Mouse (Mus musculus): ENCODE measurements around the gene Rhbdf2.
"Not testable (repeated sequence)": the region's sequence is repeated elsewhere in the genome, so short reads cannot be mapped to it uniquely, and the experiment has no call there.

The Rhbdf2 gene

GRCm38 (mm10) chr11:116616438-116617118 is 10.2 kb downstream of the Rhbdf2 start:
- peak; percentile 44 to 51 for DNase-seq

DNA sequence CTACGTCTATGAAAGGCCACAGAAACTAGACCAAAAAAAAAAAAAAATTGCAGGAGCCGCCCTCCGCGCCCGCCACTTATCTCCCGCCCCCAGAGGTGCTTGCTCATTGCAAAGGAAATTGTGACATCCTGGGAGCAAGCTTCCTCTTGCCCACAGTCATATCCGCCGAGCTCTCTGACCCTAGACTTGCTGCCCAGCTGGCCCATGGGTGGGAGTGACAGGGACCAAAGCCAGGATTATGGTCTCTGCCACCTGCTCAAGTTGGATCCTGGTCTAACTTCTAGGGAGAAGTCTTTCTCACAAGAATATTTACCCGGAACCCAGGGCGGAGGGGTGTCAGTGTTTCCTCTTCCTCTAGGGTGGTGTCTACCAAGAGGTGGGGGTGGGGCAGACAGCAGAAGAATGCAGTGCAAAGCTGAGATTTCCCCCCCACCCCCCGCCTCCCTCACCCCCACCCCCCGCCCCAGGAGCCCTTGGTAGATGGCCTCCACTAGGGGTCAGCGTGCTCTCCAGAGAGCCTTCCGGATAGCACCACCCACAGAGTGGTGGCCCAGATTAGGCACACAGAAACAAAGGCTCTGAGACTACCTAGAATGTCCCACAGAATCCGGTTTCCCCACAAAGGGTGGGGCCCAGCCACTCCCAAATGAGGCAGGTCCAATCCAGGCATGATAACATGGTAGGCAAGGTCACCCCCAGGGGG is 10.9 kb downstream of the Rhbdf2 start:
- peak; percentile 83 to 90 for DNase-seq

DNA sequence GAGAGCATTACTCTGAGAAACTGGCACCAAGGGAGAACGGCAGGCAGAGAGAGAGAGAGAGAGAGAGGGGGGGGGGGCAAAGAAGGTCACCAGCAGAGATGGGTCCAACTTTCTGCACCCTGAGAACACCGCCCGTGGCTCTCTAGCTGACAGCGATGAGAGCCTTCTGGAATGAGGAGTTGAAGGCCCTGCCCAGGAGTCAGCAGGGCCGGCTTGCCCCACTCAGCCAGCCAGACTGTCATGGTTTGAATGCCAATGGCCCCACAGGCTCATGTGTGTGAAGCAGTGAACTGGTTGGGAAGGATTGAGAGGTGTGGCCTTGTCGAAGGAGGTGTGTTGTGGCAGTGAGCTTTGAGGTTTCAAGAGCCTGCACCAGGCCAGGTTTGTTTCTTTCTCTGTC is 13.6 kb downstream of the Rhbdf2 start:
- no peak for DNase-seq

- DNase-seq: no peak
Measured at GRCm38 (mm10) chr11:116612554-116612953, 14.3 kb downstream of the Rhbdf2 start.

GRCm38 (mm10) chr11:116611883-116612282 is 14.9 kb downstream of the Rhbdf2 start:
- DNase-seq: no peak

GRCm38 (mm10) chr11:116611168-116611567 is 15.7 kb downstream of the Rhbdf2 start:
- DNase-seq: not testable (repeated sequence)

DNA sequence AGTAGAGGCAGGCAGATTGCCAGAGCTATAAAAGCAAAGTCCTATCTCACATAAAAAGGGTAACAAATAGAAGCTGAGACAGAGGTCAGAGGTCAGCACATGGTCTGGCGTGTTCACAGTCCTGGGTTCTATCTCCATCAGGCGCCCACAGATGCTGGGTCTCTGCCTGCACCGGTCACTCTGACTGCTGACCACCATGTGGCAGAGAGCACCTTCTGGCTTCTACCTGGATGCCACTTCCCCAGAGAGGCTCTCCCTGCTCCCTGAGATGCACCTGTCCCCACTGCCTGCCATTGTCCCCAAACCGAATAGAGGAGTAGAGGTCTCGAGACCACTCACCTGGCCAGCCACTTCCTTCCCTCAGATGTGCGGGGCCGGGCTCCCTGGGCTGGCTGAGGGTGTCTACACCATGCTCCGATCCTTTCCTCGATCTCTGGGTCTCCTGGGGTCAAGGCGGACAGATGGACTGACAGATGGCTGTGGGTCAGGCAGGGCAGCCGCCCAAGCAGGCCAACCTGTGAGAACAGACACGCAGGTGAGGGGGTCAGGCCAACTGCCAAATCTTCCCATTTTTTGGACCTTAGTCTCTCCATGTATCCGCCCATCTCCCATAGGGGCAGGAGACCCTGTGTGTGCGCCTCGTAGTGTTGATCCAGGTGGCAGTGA is 16.7 kb downstream of the Rhbdf2 start:
- DNase-seq: no peak

DNA sequence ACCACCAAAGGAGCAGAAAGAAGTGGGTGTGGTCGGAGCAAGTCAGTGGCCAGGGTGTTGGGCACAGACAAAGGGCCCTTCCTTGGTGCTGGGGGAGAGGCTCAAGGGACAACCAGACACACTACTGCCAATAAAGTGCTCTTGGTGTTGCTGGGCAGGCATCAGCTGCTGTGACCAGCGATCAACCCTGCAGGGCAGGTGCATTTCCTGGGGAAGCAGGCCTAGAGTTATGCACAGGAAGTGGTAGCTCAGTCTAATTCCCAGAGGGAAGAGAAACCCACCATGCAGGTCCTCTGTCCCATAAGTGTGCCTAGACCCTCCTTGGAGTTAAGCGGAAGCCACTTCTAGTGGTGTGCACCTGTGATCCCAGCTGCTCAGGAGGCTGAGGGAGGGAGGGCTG is 19.1 kb downstream of the Rhbdf2 start:
- no peak for DNase-seq

GRCm38 (mm10) chr11:116604097-116604496 is 22.7 kb downstream of the Rhbdf2 start:
- no peak for DNase-seq

GRCm38 (mm10) chr11:116603339-116603738 is 23.5 kb downstream of the Rhbdf2 start:
- DNase-seq: peak in 1 of 2 experiments; percentile 53

- no peak for DNase-seq
Measured at GRCm38 (mm10) chr11:116602043-116602442, 24.8 kb downstream of the Rhbdf2 start.

- DNase-seq: no peak
Measured at GRCm38 (mm10) chr11:116601166-116601565, 25.7 kb downstream of the Rhbdf2 start.

DNA sequence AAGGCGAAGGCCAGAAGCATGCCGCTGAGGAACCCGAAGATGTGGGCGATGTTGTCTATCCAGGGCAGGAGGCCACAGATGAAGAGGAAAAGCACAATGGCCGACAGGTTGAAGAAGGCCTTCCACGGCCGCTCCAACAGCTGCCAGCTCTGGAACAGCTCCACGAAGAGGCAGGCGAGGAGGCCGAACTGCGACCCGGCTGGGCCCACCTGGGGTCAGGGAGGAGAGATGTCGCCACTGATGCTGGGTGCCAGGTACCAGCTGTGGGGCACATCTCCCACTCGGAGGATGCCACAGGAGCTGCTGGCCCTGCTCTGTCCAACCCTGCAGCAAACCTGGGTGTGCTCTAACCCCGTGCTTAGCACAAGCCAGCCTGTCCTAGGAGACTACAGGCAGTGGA is 27.6 kb downstream of the Rhbdf2 start:
- no peak for DNase-seq

DNA sequence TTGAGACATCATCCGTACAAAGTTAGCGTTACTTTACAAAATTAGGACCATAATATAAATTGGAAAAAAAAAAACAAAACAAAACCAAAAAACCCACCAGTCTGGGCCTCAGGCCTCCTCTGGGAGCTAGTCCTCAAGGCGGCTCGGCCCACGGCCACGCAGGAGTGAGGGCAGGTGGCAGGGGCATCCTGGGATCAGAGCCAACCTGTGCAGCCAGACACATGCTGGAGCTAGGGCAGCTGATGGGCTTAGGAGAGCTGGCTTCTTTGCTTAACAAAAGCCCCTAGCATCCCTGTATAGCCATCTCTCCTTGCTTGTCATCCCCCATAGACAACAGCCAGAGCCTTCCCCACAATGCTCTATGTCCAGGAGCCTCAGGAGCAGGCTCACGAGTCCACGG is 28.6 kb downstream of the Rhbdf2 start:
- DNase-seq: no peak

DNA sequence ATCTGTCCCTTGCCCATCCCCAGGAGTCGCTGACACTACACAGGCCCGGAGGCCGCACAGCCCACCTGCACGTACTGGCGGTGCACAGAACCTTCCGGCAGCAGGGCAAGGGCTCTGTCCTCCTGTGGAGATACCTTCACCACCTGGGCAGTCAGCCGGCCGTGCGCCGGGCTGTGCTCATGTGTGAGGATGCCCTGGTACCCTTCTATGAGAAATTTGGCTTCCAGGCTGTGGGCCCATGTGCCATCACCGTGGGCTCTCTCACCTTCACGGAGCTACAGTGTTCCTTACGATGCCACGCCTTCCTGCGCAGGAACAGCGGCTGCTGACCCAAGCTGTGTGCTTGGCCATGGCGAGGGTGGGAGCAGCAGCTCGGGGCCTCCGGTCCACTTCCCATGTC is 30.1 kb downstream of the Rhbdf2 start:
- no peak for DNase-seq

- DNase-seq: no peak
Measured at GRCm38 (mm10) chr11:116593345-116593744, 33.5 kb downstream of the Rhbdf2 start.

DNA sequence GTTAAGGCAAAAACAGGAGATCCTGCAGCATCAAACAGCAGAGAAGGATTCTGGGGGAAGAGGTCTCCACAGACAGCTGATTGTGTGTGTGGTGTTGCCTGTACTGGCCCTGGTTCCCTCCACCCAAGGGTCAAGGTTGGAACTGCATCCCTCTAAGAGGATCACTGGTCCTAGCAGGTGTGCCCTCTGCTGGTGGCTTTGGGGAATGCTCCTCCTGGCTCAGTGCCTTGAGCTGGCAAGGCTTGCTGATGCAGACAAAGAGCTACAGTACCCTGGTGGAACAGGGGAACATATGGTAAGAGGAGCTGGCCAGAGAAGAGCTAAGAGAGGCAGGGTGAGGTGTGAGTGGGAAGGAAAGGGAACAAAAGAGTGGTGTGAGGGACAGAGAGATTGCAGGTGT is 34.4 kb downstream of the Rhbdf2 start:
- DNase-seq: peak; percentile 90 to 94

GRCm38 (mm10) chr11:116591621-116592020 is 35.2 kb downstream of the Rhbdf2 start:
- no peak for DNase-seq

GRCm38 (mm10) chr11:116589574-116589973 is 37.2 kb downstream of the Rhbdf2 start:
- no peak for DNase-seq

GRCm38 (mm10) chr11:116589020-116589531 is 37.7 kb downstream of the Rhbdf2 start:
- DNase-seq: no peak

GRCm38 (mm10) chr11:116586801-116587631 is 39.8 kb downstream of the Rhbdf2 start:
- peak; percentile 66 to 69 for DNase-seq

GRCm38 (mm10) chr11:116586310-116586709 is 40.5 kb downstream of the Rhbdf2 start, which contains the start of gene Aanat:
Aanat (plus strand) TSS chr11:116586432.
- DNase-seq: no peak

- DNase-seq: no peak
Measured at GRCm38 (mm10) chr11:116585682-116586081, 41.1 kb downstream of the Rhbdf2 start.
